Mouse (Mus musculus): ENCODE measurements at regions not wholly inside any gene's neighbourhood (a gene's known extent, or its start where the extent isn't known, plus 50 kb on each side); places are given as distances from the start of the nearest gene placed in this dataset.

DNA sequence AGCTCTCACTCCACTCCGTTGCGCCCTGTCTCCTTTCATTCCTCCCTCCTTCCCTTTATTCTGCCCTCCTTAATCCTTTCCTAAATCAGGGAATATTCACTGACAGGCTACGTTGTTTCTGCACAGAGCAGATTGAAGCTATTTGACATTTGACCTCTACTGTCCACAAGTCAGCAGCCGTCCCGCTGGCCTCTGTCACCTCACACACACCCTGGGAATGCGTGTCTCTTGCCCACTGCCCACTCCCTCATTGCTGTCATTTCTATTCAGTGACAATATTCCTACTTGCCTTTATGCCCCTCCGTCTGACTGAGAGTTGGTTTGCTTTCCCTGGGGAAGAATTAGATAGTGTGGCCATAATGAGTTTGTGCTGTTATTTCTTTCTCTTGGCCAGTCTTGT is 188.1 kb upstream of the 1700012A03Rik start:
- no peak overlapping the region for H3K4me3 ChIP-seq (ENCODE audit: low read depth, low read length)
- no peaks in the 10 kb centered on the region for H3K9me3 ChIP-seq (ENCODE audit: control insufficient read depth)
- no peak overlapping the region for H3K27ac ChIP-seq (ENCODE audit: low read depth, low read length)
- TF ChIP-seq CTCF (IDR thresholded peaks at IDR 0.05; ENCODE audit: low read depth): no peak
- no peak for ATAC-seq
- H3K36me3 ChIP-seq (ENCODE audit: control insufficient read depth, insufficient read depth): no peaks in the 10 kb centered on the region
- no peaks in the 10 kb centered on the region for H3K27me3 ChIP-seq (replicated peaks; ENCODE audit: control insufficient read depth, insufficient read depth, low read length)
- no peak overlapping the region for H3K9ac ChIP-seq (ENCODE audit: low read depth, low read length)
- H3K4me1 ChIP-seq (replicated peaks; ENCODE audit: control insufficient read depth, insufficient read depth, low read length): no peaks in the 10 kb centered on the region
- no peak overlapping the region for H3K4me2 ChIP-seq (replicated peaks; ENCODE audit: low read depth)
- WGBS: 44% methylated on average over 7 of the region's 7 CpGs

DNA sequence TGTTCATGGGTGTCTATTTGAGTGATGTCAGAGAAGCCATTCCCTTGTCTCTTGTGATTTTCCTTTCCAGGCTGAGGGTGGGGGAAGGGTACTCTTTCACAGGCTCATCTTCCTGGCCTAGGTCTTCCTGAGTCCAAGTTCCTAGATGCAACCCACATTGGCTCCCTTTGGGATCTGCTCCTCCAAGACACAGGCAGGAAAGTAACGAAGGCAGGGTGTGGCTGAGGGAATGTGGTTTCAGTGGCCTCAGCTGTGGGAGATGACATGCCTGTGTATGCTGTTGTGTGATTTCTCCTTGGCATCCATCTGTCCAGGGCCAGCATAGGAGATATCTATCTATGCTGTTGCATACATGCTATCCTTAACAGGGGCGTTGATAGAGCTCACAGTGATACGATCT is 190.4 kb upstream of the 1700012A03Rik start:
- H3K4me3 ChIP-seq (ENCODE audit: low read depth, low read length): no peak overlapping the region
- TF ChIP-seq CTCF (IDR thresholded peaks at IDR 0.05; ENCODE audit: low read depth): no peak
- H3K9me3 ChIP-seq (ENCODE audit: control insufficient read depth): no peaks in the 10 kb centered on the region
- no peak overlapping the region for H3K9ac ChIP-seq (ENCODE audit: low read depth, low read length)
- no peaks in the 10 kb centered on the region for H3K27me3 ChIP-seq (replicated peaks; ENCODE audit: control insufficient read depth, insufficient read depth, low read length)
- no peak overlapping the region for H3K27ac ChIP-seq (ENCODE audit: low read depth, low read length)
- no peaks in the 10 kb centered on the region for H3K4me1 ChIP-seq (replicated peaks; ENCODE audit: control insufficient read depth, insufficient read depth, low read length)
- 84% methylated on average over 3 of the region's 3 CpGs for WGBS
- no peak for ATAC-seq
- no peaks in the 10 kb centered on the region for H3K36me3 ChIP-seq (ENCODE audit: control insufficient read depth, insufficient read depth)
- H3K4me2 ChIP-seq (replicated peaks; ENCODE audit: low read depth): no peak overlapping the region

DNA sequence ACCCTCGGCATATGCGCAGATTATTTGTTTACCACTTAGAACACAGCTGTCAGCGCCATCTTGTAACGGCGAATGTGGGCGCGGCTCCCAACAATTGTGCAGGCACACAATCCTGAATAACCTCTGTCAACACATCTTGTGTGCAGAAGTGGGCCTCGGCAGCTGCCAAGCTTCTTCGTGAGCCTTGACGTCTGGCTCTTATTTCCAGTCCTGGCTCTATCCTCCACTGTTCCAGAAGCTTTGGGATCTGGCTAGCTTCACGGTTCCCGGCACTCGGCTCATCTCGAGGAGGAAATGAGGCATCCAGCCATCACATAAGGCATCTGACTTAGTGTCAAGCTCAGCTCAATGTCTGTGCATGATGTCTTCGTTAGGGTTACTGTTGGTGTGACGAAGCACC is 195.8 kb upstream of the 1700012A03Rik start:
- no peak for TF ChIP-seq CTCF (IDR thresholded peaks at IDR 0.05; ENCODE audit: low read depth)
- 94% methylated on average over 14 of the region's 16 CpGs for WGBS
- Histone ChIP-seq H3K4me2 (replicated peaks; ENCODE audit: low read depth) (no peak overlapping the region), H3K27me3 (replicated peaks; ENCODE audit: control insufficient read depth, insufficient read depth, low read length) (no peaks in the 10 kb centered on the region), H3K36me3 (ENCODE audit: control insufficient read depth, insufficient read depth) (no peaks in the 10 kb centered on the region), H3K9ac (ENCODE audit: low read depth, low read length) (no peak overlapping the region), H3K9me3 (ENCODE audit: control insufficient read depth) (no peaks in the 10 kb centered on the region), H3K4me3 (ENCODE audit: low read depth, low read length) (no peak overlapping the region), H3K27ac (ENCODE audit: low read depth, low read length) (no peak overlapping the region), H3K4me1 (replicated peaks; ENCODE audit: control insufficient read depth, insufficient read depth, low read length) (no peaks in the 10 kb centered on the region)
- ATAC-seq: no peak

DNA sequence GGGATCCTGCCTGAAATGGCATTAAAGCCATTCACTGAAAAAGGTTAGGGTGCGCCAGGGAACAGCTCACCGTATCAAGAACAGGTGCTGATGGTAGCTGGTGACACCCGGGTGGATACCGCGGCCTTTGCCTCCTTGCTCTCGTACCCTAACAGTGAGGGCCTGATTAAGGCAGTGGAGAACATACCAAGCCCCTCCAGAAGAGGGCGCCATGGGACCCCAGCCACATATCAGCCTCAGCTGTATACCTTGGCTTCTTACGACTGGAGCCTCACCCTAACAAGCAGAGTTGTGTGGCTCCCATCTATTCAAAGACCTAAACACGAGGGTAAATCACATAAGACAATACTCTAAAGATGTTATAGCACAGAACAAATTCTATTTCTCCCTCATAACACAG is 203.7 kb upstream of the 1700012A03Rik start:
- no peak overlapping the region for H3K9ac ChIP-seq (ENCODE audit: low read depth, low read length)
- no peaks in the 10 kb centered on the region for H3K4me1 ChIP-seq (replicated peaks; ENCODE audit: control insufficient read depth, insufficient read depth, low read length)
- TF ChIP-seq CTCF (IDR thresholded peaks at IDR 0.05; ENCODE audit: low read depth): no peak
- 89% methylated on average over 9 of the region's 9 CpGs for WGBS
- H3K27me3 ChIP-seq (replicated peaks; ENCODE audit: control insufficient read depth, insufficient read depth, low read length): no peaks in the 10 kb centered on the region
- H3K36me3 ChIP-seq (ENCODE audit: control insufficient read depth, insufficient read depth): no peaks in the 10 kb centered on the region
- no peak overlapping the region for H3K4me3 ChIP-seq (ENCODE audit: low read depth, low read length)
- ATAC-seq: no peak
- H3K4me2 ChIP-seq (replicated peaks; ENCODE audit: low read depth): no peak overlapping the region
- no peaks in the 10 kb centered on the region for H3K9me3 ChIP-seq (ENCODE audit: control insufficient read depth)
- H3K27ac ChIP-seq (ENCODE audit: low read depth, low read length): no peak overlapping the region

DNA sequence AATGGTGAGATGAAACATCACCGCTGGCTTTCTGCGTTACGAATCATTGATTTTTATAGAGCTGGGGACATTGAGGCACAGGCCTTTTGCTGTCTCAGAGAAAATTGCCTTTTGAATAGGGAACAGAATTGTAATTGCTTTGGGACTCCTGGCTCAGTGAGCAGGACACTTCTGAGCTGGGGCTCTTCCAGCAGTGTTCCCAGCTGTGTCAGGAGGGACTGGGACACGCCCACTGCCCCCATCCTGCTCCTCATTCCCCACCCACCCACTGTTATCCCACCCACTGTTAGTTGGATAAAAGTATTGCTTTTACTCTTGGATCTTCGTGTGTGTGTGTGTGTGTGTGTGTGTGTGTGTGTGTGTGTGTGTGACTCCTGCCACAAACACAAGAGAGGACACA is 204.4 kb upstream of the 1700012A03Rik start:
- Histone ChIP-seq H3K4me2 (replicated peaks; ENCODE audit: low read depth) (no peak overlapping the region), H3K4me1 (replicated peaks; ENCODE audit: control insufficient read depth, insufficient read depth, low read length) (no peaks in the 10 kb centered on the region), H3K9me3 (ENCODE audit: control insufficient read depth) (no peaks in the 10 kb centered on the region), H3K9ac (ENCODE audit: low read depth, low read length) (no peak overlapping the region), H3K27me3 (replicated peaks; ENCODE audit: control insufficient read depth, insufficient read depth, low read length) (no peaks in the 10 kb centered on the region), H3K27ac (ENCODE audit: low read depth, low read length) (no peak overlapping the region), H3K36me3 (ENCODE audit: control insufficient read depth, insufficient read depth) (no peaks in the 10 kb centered on the region), H3K4me3 (ENCODE audit: low read depth, low read length) (no peak overlapping the region)
- no peak for ATAC-seq
- no peak for TF ChIP-seq CTCF (IDR thresholded peaks at IDR 0.05; ENCODE audit: low read depth)
- WGBS: 75% methylated on average over 5 of the region's 5 CpGs

DNA sequence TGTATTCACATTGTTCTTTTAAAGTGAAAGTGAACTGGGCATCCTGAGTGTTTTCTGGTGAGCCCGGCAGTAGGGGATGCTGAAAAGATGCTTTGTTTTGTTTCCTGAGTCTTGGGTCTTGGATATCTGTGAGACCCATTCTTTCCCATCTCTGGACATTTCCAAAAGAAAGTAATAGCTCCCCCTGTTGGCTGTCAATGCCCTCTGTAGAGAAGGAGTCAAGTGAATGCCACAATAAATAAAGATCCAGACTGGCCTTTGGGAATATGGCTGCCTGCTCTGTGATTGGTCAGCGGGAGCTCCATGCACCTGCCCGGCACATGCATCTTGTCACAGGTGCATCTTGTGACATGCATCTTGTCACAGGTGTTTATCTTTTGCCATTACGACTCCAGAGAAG is 209.4 kb upstream of the 1700012A03Rik start:
- H3K36me3 ChIP-seq (ENCODE audit: control insufficient read depth, insufficient read depth): no peaks in the 10 kb centered on the region
- 88% methylated on average over 4 of the region's 4 CpGs for WGBS

DNA sequence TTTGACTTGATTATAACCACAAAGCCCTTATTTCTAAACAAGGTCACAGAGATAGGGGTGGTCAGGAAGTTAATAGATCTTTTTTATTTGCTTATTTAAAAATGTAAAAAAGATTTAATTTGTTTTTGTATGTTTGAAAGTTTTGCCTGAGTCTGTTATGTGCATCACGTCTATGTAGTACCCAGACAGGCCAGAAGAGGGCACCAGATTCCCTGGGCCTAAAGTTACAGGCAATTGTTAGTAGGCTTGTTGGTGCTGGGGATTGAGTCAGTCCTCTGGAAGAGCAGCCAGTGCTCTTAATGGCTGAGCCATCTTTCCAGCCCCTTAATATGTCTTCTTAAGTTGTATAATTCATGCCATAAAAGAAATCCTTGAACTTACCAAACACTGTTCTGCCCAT is 211.5 kb upstream of the 1700012A03Rik start:
- no peak overlapping the region for H3K27ac ChIP-seq (ENCODE audit: low read depth, low read length)

More for the DNA sequence above, 209.4 kb upstream of the 1700012A03Rik start:
- no peaks in the 10 kb centered on the region for H3K27me3 ChIP-seq (replicated peaks; ENCODE audit: control insufficient read depth, insufficient read depth, low read length)
- no peak for ATAC-seq
- H3K4me3 ChIP-seq (ENCODE audit: low read depth, low read length): no peak overlapping the region
- no peaks in the 10 kb centered on the region for H3K9me3 ChIP-seq (ENCODE audit: control insufficient read depth)
- H3K4me1 ChIP-seq (replicated peaks; ENCODE audit: control insufficient read depth, insufficient read depth, low read length): no peaks in the 10 kb centered on the region
- H3K4me2 ChIP-seq (replicated peaks; ENCODE audit: low read depth): no peak overlapping the region
- H3K27ac ChIP-seq (ENCODE audit: low read depth, low read length): no peak overlapping the region
- peak; percentile 18; the same call in 1 of the 2 replicates for TF ChIP-seq CTCF (IDR thresholded peaks at IDR 0.05; ENCODE audit: low read depth)
- no peak overlapping the region for H3K9ac ChIP-seq (ENCODE audit: low read depth, low read length)

More for the DNA sequence above, 211.5 kb upstream of the 1700012A03Rik start:
- H3K4me2 ChIP-seq (replicated peaks; ENCODE audit: low read depth): no peak overlapping the region
- 49% methylated on average over 1 of the region's 1 CpGs for WGBS
- H3K36me3 ChIP-seq (ENCODE audit: control insufficient read depth, insufficient read depth): no peaks in the 10 kb centered on the region
- H3K9ac ChIP-seq (ENCODE audit: low read depth, low read length): no peak overlapping the region
- ATAC-seq: no peak
- H3K4me1 ChIP-seq (replicated peaks; ENCODE audit: control insufficient read depth, insufficient read depth, low read length): no peaks in the 10 kb centered on the region
- TF ChIP-seq CTCF (IDR thresholded peaks at IDR 0.05; ENCODE audit: low read depth): peak; percentile 63
- no peaks in the 10 kb centered on the region for H3K9me3 ChIP-seq (ENCODE audit: control insufficient read depth)
- no peaks in the 10 kb centered on the region for H3K27me3 ChIP-seq (replicated peaks; ENCODE audit: control insufficient read depth, insufficient read depth, low read length)
- no peak overlapping the region for H3K4me3 ChIP-seq (ENCODE audit: low read depth, low read length)

Measured in intestine, postnatal 0 days (tissue).